Mouse (Mus musculus): ENCODE measurements around the gene Ctsw. TPM values are rescaled to one million over a fixed set of nuclear protein-coding genes. Genes with fewer than 3 reads are reported as not detected.

Gene Ctsw
- polyA plus RNA-seq, 2 experiments = 0.25 to 0.27 TPM

GRCm38 (mm10) chr19:5463791-5464562 lies 4.3 kb downstream of the Ctsw start:
- no peak for ATAC-seq (ENCODE audit: insufficient read depth)
- DNase-seq (ENCODE audit: low read depth in 3 of 3, low spot score in 3 of 3) = no peak
- Histone ChIP-seq H3K27ac (no peak overlapping the region), H3K4me1 (replicated peaks; ENCODE audit: control insufficient read depth in 2 of 2, insufficient read depth in 2 of 2, low read length in 1 of 2) (peaks cover 6 to 11% of the 10 kb centered on the region in 2 experiments), H3K4me2 (ENCODE audit: low read depth) (no peak overlapping the region), H3K4me3 (ENCODE audit: insufficient read depth in 1 of 2, low read depth in 2 of 2, low read length in 2 of 2) (no peak overlapping the region), H3K9ac (replicated peaks) (no peak overlapping the region), H3K9me3 (ENCODE audit: control insufficient read depth, low read length) (no peaks in the 10 kb centered on the region), H3K27me3 (ENCODE audit: control insufficient read depth, insufficient read depth, low read length) (no peaks in the 10 kb centered on the region), H3K36me3 (replicated peaks; ENCODE audit: control insufficient read depth, insufficient read depth, low read depth) (no peaks in the 10 kb centered on the region; the same call in none of the 2 replicates)
- peak; percentile 92 for TF ChIP-seq CTCF (IDR thresholded peaks at IDR 0.05; ENCODE audit: low read depth)
- TF ChIP-seq EP300 (IDR thresholded peaks at IDR 0.05; ENCODE audit: low read depth) = no peak
- 62% methylated on average over 15 of the region's 15 CpGs for WGBS (ENCODE audit: insufficient replicate concordance)

DNA sequence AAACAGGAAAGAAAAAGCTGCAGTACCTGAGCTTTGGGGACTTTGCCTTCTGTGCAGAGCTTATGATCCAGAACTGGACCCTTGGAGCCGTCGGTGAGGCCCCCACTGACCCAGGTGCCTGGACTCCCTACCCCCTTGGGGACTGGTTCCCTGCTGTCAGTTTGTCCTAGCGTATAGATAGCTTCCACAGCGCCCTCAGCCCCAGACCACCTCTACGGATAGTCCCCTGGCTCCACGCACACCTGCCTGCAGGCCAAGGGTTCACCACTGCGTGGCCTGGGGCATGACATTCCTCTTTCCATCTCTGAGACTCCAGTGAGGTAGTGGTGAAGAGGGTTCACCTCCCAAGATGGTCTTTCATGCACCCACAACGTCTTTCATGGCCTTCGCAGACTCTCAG lies 5.1 kb downstream of the Ctsw start:
- DNase-seq (ENCODE audit: low read depth in 3 of 3, low spot score in 3 of 3) = no peak
- Histone ChIP-seq H3K4me3 (ENCODE audit: insufficient read depth in 1 of 2, low read depth in 2 of 2, low read length in 2 of 2) (no peak overlapping the region), H3K4me1 (replicated peaks; ENCODE audit: control insufficient read depth in 2 of 2, insufficient read depth in 2 of 2, low read length in 1 of 2) (peaks cover 6 to 11% of the 10 kb centered on the region in 2 experiments), H3K4me2 (ENCODE audit: low read depth) (no peak overlapping the region), H3K27me3 (ENCODE audit: control insufficient read depth, insufficient read depth, low read length) (no peaks in the 10 kb centered on the region), H3K27ac (no peak overlapping the region), H3K36me3 (replicated peaks; ENCODE audit: control insufficient read depth, insufficient read depth, low read depth) (no peaks in the 10 kb centered on the region; the same call in none of the 2 replicates), H3K9ac (replicated peaks) (no peak overlapping the region), H3K9me3 (ENCODE audit: control insufficient read depth, low read length) (no peaks in the 10 kb centered on the region)
- TF ChIP-seq CTCF (IDR thresholded peaks at IDR 0.05; ENCODE audit: low read depth) (no peak), EP300 (IDR thresholded peaks at IDR 0.05; ENCODE audit: low read depth) (no peak)
- ATAC-seq (ENCODE audit: insufficient read depth) = no peak
- 84% methylated on average over 9 of the region's 9 CpGs for WGBS (ENCODE audit: insufficient replicate concordance)

DNA sequence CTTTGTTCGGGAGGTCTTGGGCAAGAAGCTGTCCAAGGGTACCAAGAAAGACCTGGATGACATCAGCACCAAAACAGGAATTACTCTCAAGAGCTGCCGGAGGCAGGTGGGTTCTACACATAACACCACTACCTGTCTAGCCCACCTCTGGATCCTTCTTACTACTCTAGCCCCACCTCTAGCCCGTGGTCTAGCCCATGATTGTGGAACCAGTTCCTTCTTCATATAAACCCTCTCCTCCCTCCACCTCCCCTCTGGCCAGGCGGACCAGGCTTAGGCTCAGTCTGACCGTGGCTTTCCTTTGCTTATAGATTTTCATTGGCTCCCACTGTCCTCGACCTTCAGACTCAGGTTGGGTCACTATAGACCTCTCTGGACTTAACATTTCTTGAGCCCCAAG lies 6.9 kb downstream of the Ctsw start:
- H3K4me1 ChIP-seq (replicated peaks; ENCODE audit: control insufficient read depth in 2 of 2, insufficient read depth in 2 of 2, low read length in 1 of 2) = peaks cover 14 to 19% of the 10 kb centered on the region in 2 experiments
- 74% methylated on average over 6 of the region's 6 CpGs for WGBS (ENCODE audit: insufficient replicate concordance)
- ATAC-seq (ENCODE audit: insufficient read depth) = no peak
- no peak for DNase-seq (ENCODE audit: low read depth in 3 of 3, low spot score in 3 of 3)
- no peak overlapping the region for H3K9ac ChIP-seq (replicated peaks)
- TF ChIP-seq EP300 (IDR thresholded peaks at IDR 0.05; ENCODE audit: low read depth) = no peak
- no peak for TF ChIP-seq CTCF (IDR thresholded peaks at IDR 0.05; ENCODE audit: low read depth)
- H3K27me3 ChIP-seq (ENCODE audit: control insufficient read depth, insufficient read depth, low read length) = no peaks in the 10 kb centered on the region
- no peaks in the 10 kb centered on the region; the same call in 1 of the 2 replicates for H3K36me3 ChIP-seq (replicated peaks; ENCODE audit: control insufficient read depth, insufficient read depth, low read depth)
- H3K4me3 ChIP-seq (ENCODE audit: insufficient read depth in 1 of 2, low read depth in 2 of 2, low read length in 2 of 2) = peak overlapping the region; percentile 77 to 99; a peak in 3 of 4 replicates
- no peak overlapping the region for H3K27ac ChIP-seq
- peak overlapping the region; percentile 90 for H3K4me2 ChIP-seq (ENCODE audit: low read depth)
- no peaks in the 10 kb centered on the region for H3K9me3 ChIP-seq (ENCODE audit: control insufficient read depth, low read length)

- Histone ChIP-seq H3K4me3 (ENCODE audit: insufficient read depth in 1 of 2, low read depth in 2 of 2, low read length in 2 of 2) (peak within 1 kb of the TSS; percentile 77 to 99), H3K27ac (peak within 1 kb of the TSS; percentile 45), H3K4me2 (ENCODE audit: low read depth) (peak within 1 kb of the TSS; percentile 90), H3K4me1 (replicated peaks; ENCODE audit: control insufficient read depth in 2 of 2, insufficient read depth in 2 of 2, low read length in 1 of 2) (peaks cover 19 to 20% of the 10 kb centered on the region in 2 experiments), H3K9ac (replicated peaks) (peak within 1 kb of the TSS; percentile 77), H3K36me3 (replicated peaks; ENCODE audit: control insufficient read depth, insufficient read depth, low read depth) (no peaks in the 10 kb centered on the region; the same call in 1 of the 2 replicates), H3K27me3 (ENCODE audit: control insufficient read depth, insufficient read depth, low read length) (no peaks in the 10 kb centered on the region), H3K9me3 (ENCODE audit: control insufficient read depth, low read length) (no peaks in the 10 kb centered on the region)
- TF ChIP-seq CTCF (IDR thresholded peaks at IDR 0.05; ENCODE audit: low read depth) = no peak
- TF ChIP-seq EP300 (IDR thresholded peaks at IDR 0.05; ENCODE audit: low read depth) = no peak
- peak; percentile 71 to 75 (median 72) for DNase-seq (ENCODE audit: low read depth in 3 of 3, low spot score in 3 of 3)
- ATAC-seq (ENCODE audit: insufficient read depth) = peak; percentile 63
- under 1% methylated on average over 32 of the region's 32 CpGs for WGBS (ENCODE audit: insufficient replicate concordance)
These were observed 7.8 kb downstream of the Ctsw start, which contains the start of gene Fibp for GRCm38 (mm10) chr19:5460465-5460911. Fibp (plus strand) TSS chr19:5460615.

GRCm38 (mm10) chr19:5459896-5460295 lies 8.4 kb downstream of the Ctsw start:
- TF ChIP-seq EP300 (IDR thresholded peaks at IDR 0.05; ENCODE audit: low read depth) = no peak
- peaks cover 19 to 22% of the 10 kb centered on the region in 2 experiments for H3K4me1 ChIP-seq (replicated peaks; ENCODE audit: control insufficient read depth in 2 of 2, insufficient read depth in 2 of 2, low read length in 1 of 2)
- H3K27me3 ChIP-seq (ENCODE audit: control insufficient read depth, insufficient read depth, low read length) = no peaks in the 10 kb centered on the region
- H3K4me2 ChIP-seq (ENCODE audit: low read depth) = peak overlapping the region; percentile 90
- no peaks in the 10 kb centered on the region; the same call in 1 of the 2 replicates for H3K36me3 ChIP-seq (replicated peaks; ENCODE audit: control insufficient read depth, insufficient read depth, low read depth)
- no peak overlapping the region for H3K27ac ChIP-seq
- DNase-seq (ENCODE audit: low read depth in 3 of 3, low spot score in 3 of 3) (no peak), ATAC-seq (ENCODE audit: insufficient read depth) (no peak)
- H3K9ac ChIP-seq (replicated peaks) = peak overlapping the region; percentile 77
- no peaks in the 10 kb centered on the region for H3K9me3 ChIP-seq (ENCODE audit: control insufficient read depth, low read length)
- H3K4me3 ChIP-seq (ENCODE audit: insufficient read depth in 1 of 2, low read depth in 2 of 2, low read length in 2 of 2) = peak overlapping the region in 1 of 2 experiments; percentile 77; a peak in 3 of 4 replicates
- 24% methylated on average over 3 of the region's 3 CpGs for WGBS (ENCODE audit: insufficient replicate concordance)
